Mouse (Mus musculus) natural killer cell, adult 2 months (primary cell): ENCODE measurements around the gene Tstd3.
"Not testable (repeated sequence)": the region's sequence is repeated elsewhere in the genome, so short reads cannot be mapped to it uniquely, and the experiment has no call there.

Source experiments
- DNase-seq, 2 experiments: peaks; one replicate each; pipeline ENCODE4 v3.0.0; 2022; ENCODE audit warnings: low spot score in 2 of 2

The Tstd3 gene

DNA sequence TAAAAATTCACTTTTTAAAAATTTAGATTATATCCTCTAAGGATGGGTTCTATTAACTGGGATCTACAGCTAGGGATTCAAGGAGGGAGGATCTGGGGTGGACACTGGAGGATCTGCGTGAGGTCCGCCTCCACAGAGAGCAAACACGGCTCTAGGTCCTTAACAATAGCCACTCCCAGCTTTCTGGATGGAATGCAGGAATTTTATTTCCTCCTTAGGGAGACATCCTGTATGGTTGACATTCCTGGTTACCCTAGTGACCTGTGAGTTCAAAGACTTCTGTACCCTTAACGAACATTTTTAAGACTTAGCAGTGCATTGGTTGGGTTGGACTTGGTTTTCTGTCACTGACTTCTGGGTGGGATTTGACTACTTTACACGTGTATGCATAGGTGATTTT lies 21.3 kb downstream of the Tstd3 start:
- DNase-seq, result no peak

- DNase-seq, result not testable (repeated sequence)
These were observed 22.9 kb downstream of the Tstd3 start for GRCm38 (mm10) chr4:21744142-21744541.

DNA sequence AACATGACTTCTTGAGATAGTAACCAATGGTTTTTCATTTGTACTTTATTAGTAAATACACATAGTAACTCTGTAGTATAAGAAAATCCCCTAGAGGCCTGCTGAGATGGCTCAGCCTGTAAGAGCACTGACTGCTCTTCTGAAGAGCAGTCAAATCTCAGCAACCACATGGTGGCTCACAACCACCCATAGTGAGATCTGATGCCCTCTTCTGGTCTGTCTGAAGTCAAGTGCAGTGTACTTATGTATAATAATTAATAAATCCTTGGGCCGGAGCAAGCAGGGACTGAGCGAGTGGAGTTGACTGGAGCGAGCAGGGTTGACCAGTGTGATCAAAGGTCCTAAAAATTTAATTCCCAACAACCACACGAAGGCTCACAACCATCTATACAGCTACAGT lies 27.8 kb downstream of the Tstd3 start:
- DNase-seq, result no peak

- peak; percentile 84 for DNase-seq
These were observed 39.3 kb downstream of the Tstd3 start, which contains the start of gene Ccnc for GRCm38 (mm10) chr4:21727615-21728165. Gene Ccnc (plus strand): TSS chr4:21727701.

DNA sequence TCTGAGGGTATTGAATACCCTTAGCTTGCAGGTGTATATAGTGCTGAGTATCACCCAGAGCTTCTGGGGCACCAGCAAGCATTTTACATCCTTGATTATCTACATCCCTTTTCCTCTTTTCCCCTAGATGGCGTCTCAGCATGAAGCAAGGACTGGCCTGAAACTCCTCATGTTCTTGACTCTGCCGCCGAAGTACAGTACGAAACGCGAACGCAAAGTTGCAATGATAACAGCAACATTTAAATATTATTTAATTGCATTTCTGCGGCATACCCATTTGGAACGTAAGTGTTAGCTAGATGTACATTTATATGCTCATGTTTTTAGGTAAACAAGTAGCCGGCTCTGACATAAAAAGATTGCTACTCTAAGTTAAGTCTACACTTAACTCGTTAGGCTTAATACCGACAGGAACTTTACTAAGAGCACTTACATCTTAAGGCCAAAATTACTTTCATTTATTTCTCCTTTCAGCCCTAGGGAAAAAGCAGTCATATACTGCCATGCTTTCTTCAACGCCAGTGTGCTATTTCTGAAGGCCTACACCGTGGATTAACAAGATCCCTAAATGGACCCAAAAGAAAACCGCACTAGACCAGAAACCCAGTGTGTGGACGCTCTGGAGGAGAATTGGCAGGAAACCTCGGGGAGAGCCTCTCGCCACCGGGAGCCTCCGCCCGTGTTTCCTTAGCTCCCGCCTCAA lies 39.9 kb downstream of the Tstd3 start:
- DNase-seq, result peak; percentile 9 to 14

- no peak for DNase-seq
These were observed 44.2 kb downstream of the Tstd3 start for GRCm38 (mm10) chr4:21722752-21723334.

DNA sequence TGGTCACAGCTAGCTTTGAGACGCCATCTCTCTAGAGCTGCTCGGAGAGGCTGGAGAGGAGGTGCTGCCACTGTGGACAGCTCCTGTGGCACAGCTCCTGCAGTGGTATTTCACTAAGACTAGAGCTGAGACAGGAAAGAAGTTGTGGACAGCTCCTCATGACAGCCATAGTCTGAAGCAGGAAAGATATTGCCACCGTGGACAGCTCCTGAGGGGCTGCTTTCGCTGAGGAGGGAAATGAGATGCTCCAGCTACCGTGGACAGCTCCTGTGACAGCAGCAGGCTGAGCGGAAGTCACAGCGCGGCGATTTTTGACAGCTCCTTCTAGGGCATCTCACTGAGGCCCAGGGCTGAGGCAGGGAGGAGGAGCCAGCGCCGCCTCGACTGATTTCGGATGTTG lies 54.9 kb downstream of the Tstd3 start:
- peak; percentile 29 to 63 for DNase-seq
